Mouse (Mus musculus) kidney, embryonic 16.5 days (tissue): ENCODE measurements at regions not wholly inside any gene's neighbourhood (a gene's known extent, or its start where the extent isn't known, plus 50 kb on each side); places are given as distances from the start of the nearest gene placed in this dataset.

ENCODE experiments used
- ATAC-seq: fragments of 200-750 bp; cut with Nextera tagmentation; 2 replicates; pipeline ENCODE4 v1.8.0; 2017; ENCODE audit warnings: moderate TSS enrichment; ENCODE audit not compliant: low FRiP score, low TSS enrichment
- H3K27ac ChIP-seq: fragments of 300-500 bp; sonication (generic); 2 replicates; pipeline ENCODE4 v1.5.1; 2014; ENCODE audit warnings: low read length
- H3K27me3 ChIP-seq: fragments of 300-500 bp; sonication (generic); 2 replicates; pipeline ENCODE4 v1.6.1; 2014; ENCODE audit warnings: low read length, control low read depth, mixed read lengths; ENCODE audit not compliant: insufficient read depth
- H3K36me3 ChIP-seq: fragments of 300-500 bp; sonication (generic); 2 replicates; pipeline ENCODE4 v1.6.1; 2014; ENCODE audit warnings: low read length, control low read depth, mixed read lengths; ENCODE audit not compliant: insufficient read depth
- H3K4me1 ChIP-seq: fragments of 300-500 bp; sonication (generic); 2 replicates; pipeline ENCODE4 v1.6.1; 2014; ENCODE audit warnings: low read length, control low read depth, mixed read lengths; ENCODE audit not compliant: insufficient read depth
- H3K4me2 ChIP-seq: fragments of 300-500 bp; sonication (generic); replicated peaks from 2 replicates; pipeline ENCODE4 v1.6.1; 2014; ENCODE audit warnings: low read depth, low read length
- H3K4me3 ChIP-seq: fragments of 300-500 bp; sonication (generic); 2 replicates; pipeline ENCODE4 v1.5.1; 2014; ENCODE audit warnings: mild to moderate bottlenecking, low read length
- H3K9ac ChIP-seq: fragments of 300-500 bp; sonication (generic); replicated peaks from 2 replicates; pipeline ENCODE4 v1.6.1; 2014; ENCODE audit warnings: low read length
- H3K9me3 ChIP-seq: fragments of 300-500 bp; sonication (generic); 2 replicates; pipeline ENCODE4 v1.6.1; 2016; ENCODE audit warnings: low read length, control low read depth
- WGBS: fragments of 180-500 bp; shearing (Covaris S2); extraction: QIAGEN DNeasy Blood & Tissue Kit; methylation state at CpG from one replicate; pipeline ENCODE4 v1.1.7; 2014; 5-methylcytosine and 5-hydroxymethylcytosine counted together

DNA sequence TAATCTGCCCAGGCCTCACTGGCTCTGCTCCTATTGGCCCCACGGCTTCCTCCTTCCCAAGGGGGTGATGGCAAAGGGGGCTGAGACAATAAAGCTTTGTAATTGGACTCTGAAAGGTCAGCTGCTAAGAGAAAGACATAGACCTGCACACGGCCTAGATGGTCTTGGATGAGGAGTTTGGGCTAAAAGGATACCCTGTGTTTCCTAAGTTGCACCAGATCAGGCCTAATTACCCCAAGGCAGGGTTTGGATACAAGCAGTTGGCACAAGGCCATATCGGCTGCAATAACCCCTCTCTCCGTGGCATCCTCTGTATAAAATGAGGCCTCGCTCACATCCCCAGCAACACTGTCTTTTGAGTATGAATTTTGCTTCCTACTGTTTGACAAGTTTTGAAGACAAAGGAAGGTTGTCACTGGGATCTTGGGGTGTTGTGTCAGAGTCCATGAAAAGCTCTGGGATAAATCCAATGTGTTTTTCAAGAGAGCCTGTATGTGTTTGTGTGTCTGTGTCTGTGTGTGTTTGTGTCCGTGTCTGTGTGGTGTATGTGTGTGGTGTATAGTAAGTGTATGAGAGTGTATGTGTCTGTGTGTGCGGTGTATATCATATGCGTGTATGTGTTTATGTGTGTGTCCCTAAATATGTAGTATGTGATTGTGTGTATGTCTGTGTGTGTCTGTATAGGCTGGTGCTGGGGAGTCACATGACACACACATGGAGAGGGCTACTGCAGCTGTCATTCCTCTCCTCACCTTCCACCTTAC, 242.5 kb downstream of the Ppp4r2 start:
- Histone ChIP-seq H3K4me3 (no peak overlapping the region), H3K9me3 (no peaks in the 10 kb centered on the region), H3K9ac (no peak overlapping the region), H3K4me2 (no peak overlapping the region), H3K27me3 (no peaks in the 10 kb centered on the region), H3K4me1 (no peaks in the 10 kb centered on the region), H3K27ac (no peak overlapping the region), H3K36me3 (no peaks in the 10 kb centered on the region)
- no peak for ATAC-seq
- 70% methylated on average over 8 of the region's 8 CpGs for WGBS

DNA sequence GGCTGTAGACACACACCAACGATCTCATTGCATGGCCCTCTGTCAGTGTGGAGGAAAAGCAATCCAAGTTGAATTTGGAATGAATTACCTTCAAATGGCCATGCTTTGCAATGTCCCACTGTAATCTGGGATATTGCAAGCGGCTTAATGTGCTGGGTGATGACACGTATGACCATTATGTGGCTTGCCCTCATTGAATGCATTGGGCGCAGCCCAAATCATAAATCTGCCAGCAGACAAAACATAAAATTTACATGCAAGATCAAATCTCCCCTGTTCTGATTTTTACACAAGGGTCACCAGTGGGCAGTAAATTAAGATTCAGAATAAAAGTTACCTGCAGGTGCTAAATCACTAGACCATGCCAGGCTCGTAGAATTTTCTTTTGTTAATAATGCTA, 244.9 kb downstream of the Ppp4r2 start:
- Histone ChIP-seq H3K4me1 (no peaks in the 10 kb centered on the region), H3K4me2 (no peak overlapping the region), H3K4me3 (no peak overlapping the region), H3K27me3 (no peaks in the 10 kb centered on the region), H3K9ac (no peak overlapping the region), H3K27ac (no peak overlapping the region), H3K36me3 (no peaks in the 10 kb centered on the region), H3K9me3 (no peaks in the 10 kb centered on the region)
- no peak for ATAC-seq
- 37% methylated on average over 5 of the region's 5 CpGs for WGBS

DNA sequence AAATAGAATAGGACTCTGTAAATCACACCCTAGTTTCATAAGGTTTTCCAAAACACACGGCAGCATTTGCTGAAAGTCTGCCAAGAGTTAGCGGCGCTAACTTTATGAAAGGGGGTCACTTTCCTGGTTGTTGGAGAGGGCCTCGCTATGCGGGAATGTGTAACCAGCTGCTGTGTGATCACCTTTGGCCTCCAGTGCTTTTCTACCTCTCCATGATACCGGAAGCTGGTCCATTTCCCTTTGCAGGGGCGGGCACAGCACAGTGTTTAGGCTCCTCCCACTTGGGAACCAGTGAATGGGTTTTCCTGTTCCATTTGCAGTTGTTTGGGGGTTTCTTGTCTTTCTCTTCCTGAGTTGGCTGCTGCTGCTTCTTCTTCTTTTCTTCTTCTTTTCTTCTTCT, 250.3 kb downstream of the Ppp4r2 start:
- no peaks in the 10 kb centered on the region for H3K27me3 ChIP-seq
- no peak overlapping the region for H3K27ac ChIP-seq
- ATAC-seq = no peak
- no peak overlapping the region for H3K4me2 ChIP-seq
- WGBS = 54% methylated on average over 7 of the region's 7 CpGs
- no peak overlapping the region for H3K9ac ChIP-seq
- no peak overlapping the region for H3K4me3 ChIP-seq
- no peaks in the 10 kb centered on the region for H3K9me3 ChIP-seq
- no peaks in the 10 kb centered on the region; the same call in 1 of the 2 replicates for H3K4me1 ChIP-seq
- no peaks in the 10 kb centered on the region for H3K36me3 ChIP-seq

DNA sequence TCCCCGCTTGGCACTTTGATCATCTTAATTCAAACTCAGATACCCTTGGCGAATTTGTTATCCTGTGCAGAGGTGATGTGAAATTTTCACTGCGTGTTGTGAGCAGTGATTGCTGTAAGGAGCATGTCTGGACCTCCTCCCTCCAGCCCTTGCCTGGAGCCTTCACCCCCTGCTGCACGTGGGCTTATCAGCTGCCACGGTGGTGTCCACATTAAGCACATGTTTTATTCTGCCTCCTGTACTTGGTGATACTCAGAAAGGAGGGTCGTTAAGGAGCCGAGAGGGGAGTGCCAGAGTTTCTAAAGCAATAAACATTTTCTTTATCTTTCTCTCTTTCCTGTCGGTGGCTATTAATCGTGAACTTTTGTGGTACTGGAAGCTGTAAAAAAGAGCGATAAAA, 258.8 kb downstream of the Ppp4r2 start:
- H3K4me2 ChIP-seq = no peak overlapping the region
- no peak for ATAC-seq
- H3K27ac ChIP-seq = no peak overlapping the region
- H3K9me3 ChIP-seq = no peaks in the 10 kb centered on the region
- no peak overlapping the region for H3K4me3 ChIP-seq
- H3K36me3 ChIP-seq = no peaks in the 10 kb centered on the region
- H3K9ac ChIP-seq = no peak overlapping the region
- no peaks in the 10 kb centered on the region for H3K27me3 ChIP-seq
- peaks cover 11% of the 10 kb centered on the region for H3K4me1 ChIP-seq
- 9% methylated on average over 10 of the region's 10 CpGs for WGBS
